Mouse (Mus musculus) megakaryocyte progenitor cell, adult 5-6 weeks (primary cell): Measurements from ENCODE around the gene Tmem145. TPM values are rescaled to one million over a fixed set of nuclear protein-coding genes. Genes with fewer than 3 reads are reported as not detected.
"Not testable (repeated sequence)": the region's sequence is repeated elsewhere in the genome, so short reads cannot be mapped to it uniquely, and the experiment has no call there.

Source experiments
- ATAC-seq: replicated peaks from 2 replicates; pipeline ENCODE4 v1.8.0; 2016; ENCODE audit warnings: mild to moderate bottlenecking, moderate TSS enrichment, inconsistent platforms; ENCODE audit not compliant: poor library complexity
- total RNA-seq, 2 experiments: library from RNA; stranded (forward) in 1 of 2; stranded (reverse) in 1 of 2; fragments of 157-497, 149-512 nt in 1 of 2; fragments of 200-1000 nt in 1 of 2; gene quantifications; 2 replicates each; pipeline versions ENCODE4 v1.2.3 to v1.2.4; 2015 to 2017

Tmem145 gene
- total RNA-seq, 2 experiments from 2014 or later = not detected

DNA sequence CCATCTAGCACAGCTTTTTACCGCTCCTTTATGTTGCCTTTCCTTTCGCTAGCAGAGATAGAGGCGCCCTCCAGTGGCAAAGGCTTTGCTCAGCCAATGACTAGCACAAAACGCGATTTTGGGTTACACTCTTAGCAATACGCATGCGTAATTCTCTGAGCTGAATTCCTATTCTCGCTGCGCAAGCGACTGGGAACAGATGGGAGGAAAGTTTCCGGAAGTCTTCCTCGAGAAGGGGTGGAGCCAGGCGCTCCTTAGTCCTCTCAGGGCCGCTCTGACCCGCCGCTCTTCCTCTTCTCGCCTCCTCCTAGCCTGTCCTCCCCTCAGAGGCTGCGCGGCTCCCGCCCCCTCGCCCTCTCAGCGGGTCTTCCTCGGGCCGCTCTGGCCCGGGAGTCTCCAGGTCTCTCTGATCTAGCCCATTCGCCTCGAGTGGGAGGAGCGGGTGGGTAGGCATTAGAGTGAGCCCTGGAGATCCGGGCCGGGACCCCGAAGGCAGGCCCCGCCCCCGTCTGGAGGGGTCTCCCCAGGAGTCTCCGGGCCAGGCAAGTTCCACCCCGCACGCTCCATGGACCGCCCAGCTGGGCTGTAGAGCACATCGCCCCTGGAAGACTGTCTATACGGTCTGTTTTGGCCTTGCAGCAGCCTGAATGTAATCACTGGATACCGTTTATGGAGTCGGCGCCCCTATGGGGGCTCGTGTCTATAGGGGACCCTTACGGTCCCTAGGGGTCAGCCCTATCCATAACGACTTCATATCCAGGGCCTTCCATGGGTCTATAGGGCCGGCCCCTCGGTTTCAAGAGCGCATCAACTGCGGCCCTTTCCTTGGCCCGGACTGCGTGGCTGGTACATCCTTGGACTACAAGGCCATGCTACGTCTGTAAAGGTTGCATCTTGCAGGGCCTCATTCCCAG is 10.9 kb downstream of the Tmem145 start, which contains the start of gene Megf8:
Megf8 (plus strand) TSS at position 633 of the 914 bp plus-strand sequence.
- ATAC-seq = peak; percentile 93

DNA sequence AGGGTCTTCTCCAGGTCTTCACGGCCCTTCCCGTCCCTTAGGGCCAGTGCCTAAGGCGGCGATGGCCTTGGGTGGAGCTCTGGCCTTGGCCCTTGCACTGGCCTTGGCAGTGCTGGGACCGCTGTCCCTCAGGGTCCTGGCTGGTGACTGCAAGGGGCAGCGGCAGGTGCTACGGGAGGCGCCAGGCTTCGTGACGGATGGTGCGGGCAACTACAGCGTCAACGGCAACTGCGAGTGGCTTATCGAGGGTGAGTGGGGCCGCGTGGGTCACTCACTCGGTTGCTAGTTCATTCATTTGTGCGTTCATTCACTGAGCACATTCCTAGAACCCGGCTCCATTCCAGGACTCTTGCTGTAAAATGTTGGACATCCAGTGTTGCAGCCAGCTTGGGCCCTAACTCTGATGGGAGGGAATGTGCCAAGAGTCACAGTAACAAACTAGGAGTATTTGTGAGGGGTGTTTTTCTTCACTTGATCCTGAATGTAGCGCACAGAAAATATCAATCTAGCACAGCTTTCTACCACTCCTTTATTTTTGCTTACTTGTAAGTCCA is 11.6 kb downstream of the Tmem145 start:
- ATAC-seq = no peak

DNA sequence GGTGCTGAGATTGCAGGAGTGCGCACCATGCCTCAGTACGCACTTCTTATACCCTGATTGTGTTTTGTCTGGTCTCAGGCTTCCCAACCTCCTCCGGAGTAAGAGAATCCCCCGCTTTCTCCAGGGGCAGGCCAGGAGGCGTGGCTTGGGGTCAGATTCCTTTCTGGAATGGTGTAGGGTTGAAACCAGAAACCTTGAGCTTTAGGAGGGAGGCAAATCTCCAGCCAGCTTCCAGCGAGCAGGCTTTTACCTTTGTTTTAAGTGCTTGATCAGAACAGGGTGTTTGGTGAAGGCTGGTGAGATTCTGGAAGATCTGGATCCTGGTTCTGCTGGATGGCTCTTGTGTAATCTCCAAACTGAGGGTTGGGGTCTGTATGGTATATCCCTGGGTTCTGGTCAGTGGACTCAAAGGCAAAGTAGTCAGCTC is 16.2 kb downstream of the Tmem145 start:
- ATAC-seq = no peak

DNA sequence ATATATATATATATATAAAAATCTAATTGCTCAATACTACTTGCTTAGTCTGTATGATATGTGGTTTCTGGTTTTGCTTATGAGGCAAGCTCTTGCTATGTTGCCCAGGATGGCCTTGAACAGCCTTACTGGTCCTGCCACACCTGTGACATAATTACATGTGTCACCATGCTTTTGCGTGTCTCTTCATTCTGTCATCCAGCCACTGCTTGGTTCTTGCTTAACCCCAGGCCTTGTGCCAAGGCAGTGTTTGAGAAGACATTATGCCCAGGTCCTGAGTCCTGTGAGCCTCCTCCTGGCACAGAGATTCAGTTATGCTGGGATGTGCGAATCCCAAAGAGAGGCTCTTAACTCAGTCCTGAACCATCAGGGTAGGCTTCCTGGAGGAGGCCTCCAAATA is 17.3 kb downstream of the Tmem145 start:
- ATAC-seq = 0 out of 2 replicates have a peak, but pooled peaks have one; percentile 34

DNA sequence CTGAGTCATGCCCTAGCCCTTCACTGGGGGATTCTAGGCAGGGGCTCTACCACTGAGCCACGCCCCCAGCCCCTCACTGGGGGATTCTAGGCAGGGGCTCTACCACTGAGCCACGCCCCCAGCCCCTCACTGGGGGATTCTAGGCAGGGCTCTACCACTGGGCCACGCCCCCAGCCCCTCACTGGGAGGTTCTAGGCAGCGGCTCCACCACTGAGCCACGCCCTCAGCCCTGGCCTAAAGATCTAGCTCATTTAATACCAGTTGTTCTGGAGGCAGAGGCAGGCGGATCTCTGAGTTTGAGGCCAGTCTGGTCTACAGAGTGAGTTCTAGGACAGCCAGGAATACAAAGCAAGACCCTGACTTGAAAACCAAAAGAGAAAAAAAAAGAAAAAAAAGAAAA is 19.5 kb downstream of the Tmem145 start:
- not testable (repeated sequence) for ATAC-seq

DNA sequence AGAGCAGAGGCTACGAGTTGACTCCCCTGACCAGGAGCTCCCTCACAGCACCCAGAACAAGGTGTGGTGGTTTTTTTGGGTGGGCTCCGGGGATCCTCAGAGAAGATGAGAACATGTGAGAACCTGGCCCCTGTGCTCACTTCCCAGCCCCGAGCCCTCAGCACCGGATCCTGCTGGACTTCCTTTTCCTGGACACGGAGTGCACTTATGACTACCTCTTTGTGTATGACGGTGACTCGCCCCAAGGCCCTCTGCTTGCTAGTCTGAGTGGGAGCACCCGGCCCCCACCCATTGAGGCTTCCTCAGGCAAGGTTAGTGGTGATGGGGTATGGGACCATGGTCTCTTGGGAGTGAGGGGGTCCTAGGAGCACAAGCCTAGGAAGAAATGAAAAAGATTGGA is 20.3 kb downstream of the Tmem145 start:
- no peak for ATAC-seq

DNA sequence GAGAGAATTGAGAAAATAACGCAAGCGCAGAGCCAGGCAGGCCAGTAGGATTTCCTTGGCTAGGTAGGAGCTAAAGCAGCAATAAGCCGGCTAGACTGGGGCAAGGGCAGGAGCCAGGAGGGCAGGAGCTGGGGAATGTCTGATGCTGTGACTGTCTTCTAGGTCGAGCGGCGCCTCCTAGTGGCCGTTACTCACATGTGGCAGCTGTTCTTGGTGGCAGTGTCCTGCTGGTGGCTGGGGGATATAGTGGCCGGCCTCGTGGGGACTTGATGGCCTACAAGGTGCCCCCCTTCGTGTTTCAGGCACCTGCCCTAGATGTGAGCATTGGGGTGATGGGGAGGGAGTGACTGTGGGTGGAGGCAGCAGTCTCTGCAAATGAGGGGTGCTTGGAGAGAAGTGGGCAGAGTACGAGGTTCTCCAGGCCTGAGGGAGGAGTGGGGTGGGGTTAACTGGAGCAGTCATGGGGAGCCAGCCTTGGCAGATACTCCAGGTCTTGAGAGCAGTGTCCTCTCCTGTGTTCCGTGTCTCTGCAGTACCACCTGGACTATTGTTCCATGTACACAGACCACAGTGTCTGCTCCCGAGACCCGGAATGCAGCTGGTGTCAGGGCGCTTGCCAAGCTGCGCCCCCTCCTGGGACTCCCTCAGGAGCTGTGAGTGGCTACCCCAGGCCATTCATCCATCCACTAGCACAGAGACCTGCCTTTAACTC is 27.8 kb downstream of the Tmem145 start:
- peak; percentile 96 for ATAC-seq

DNA sequence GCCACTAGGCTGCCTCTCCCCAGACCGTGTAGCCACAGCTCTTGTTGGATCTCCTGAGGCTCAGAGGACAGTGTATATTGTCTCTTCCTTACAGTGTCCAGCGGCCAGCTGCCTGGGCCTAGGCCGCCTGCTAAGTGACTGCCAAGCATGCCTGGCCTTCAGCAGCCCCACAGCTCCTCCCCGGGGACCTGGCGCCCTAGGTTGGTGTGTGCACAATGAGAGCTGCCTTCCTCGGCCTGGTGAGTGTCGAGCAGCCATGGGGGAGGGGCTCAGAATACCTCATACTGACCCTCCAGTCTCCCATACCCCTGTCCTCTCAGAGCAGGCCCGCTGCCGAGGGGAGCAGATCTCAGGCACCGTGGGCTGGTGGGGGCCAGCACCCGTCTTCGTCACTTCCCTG is 28.6 kb downstream of the Tmem145 start:
- ATAC-seq = no peak

DNA sequence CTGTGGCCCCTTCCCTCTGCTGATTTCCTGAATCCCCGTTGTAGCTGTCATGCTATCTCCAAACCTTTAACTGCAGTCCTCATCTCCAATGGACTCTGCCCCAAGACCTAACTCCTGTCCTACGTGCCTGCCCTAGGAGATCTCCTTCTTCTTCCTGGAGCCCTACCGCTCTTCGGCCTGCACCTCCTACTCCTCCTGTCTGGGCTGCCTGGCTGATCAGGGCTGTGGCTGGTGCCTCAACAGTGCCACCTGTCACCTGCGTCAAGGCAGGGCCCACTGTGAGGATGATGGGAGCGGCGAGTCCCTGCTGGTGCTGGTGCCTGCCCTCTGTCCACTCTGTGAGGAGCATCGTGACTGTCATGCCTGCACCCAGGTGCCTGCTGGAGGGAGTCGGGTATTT is 33.4 kb downstream of the Tmem145 start:
- no peak for ATAC-seq

DNA sequence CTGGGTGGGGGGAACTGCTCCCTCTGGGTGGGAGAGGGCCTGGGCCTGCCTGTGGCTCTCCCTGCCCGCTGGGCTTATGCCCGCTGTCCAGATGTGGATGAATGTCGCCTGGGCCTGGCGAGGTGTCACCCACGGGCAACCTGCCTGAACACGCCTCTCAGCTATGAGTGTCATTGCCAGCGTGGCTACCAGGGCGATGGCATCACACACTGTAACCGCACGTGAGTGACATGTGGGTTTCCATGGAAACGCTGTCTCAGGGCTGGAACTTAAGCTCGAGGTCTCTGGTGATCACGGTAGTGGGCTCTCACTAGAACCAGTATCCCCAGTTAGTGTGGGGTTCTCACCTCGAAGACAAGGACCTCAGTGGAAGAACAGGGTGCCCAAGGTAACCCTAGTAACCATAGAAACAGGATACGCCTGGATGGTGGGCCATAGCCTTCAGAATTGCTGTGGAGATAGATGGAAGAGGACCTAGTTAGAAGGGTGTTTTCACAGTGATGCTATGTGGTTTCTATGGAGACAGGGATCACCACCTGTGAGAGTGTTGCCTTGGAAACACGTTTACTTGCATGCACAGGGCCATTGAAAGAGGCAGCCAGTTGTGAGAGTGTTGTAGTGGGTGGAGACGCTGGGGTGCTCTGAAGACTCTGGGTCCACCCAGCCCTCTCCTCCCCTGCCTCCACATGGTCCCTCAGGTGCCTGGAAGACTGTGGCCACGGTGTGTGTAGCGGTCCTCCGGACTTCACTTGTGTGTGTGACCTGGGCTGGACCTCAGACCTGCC is 35.3 kb downstream of the Tmem145 start:
- no peak for ATAC-seq

DNA sequence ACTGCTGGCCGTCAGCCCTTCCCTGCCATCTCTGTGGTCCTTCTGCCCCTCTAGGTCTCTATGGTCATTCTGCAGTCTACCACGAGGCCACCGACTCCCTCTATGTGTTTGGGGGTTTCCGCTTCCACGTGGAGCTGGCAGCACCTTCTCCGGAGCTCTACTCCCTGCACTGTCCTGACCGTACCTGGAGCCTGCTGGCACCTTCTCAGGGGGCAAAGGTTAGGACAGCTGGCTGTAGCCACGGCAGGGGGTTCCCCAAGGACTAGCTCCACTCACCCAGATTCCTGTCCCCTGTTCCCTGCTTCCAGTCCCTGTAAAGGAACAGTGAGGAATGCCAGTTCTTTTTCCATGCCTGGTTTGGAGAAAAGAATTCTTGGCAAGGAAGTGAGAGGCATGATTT is 43.0 kb downstream of the Tmem145 start:
- no peak for ATAC-seq

DNA sequence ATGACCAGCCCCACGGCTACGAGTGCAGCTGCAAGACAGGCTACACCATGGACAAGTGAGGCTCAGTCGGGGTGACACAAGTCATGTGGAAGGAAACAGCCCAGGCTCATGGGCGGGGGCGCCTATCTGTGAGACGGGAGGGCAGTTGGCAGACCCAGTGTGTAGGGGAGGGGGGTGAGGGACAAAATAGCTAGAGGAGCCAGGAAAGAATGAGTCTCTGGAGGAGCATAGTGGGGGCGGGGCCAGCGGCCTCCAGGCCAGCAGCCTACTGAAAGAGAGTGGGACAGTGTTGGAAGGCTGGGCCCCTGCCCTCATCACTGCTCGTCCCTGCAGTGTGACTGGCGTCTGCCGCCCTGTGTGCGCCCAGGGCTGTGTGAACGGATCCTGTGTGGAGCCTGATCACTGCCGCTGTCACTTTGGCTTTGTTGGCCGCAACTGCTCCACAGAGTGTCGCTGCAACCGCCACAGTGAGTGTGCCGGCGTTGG is 52.9 kb downstream of the Tmem145 start:
- ATAC-seq = no peak

DNA sequence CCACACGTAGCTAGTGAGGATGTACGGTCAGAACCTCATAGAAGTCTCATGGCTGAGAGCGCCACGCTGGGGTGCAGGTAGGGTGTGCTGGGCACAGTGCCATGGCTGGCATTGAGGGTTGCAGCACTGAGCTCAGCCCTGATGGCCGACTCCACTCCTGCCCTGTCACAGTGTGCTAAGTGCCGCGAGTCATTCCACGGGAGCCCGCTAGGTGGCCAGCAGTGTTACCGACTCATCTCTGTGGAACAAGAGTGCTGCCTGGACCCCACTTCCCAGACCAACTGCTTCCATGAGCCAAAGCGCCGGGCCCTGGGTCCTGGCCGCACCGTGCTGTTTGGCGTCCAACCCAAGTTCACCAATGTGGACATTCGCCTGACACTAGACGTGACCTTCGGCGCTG is 57.2 kb downstream of the Tmem145 start:
- peak; percentile 23 for ATAC-seq

DNA sequence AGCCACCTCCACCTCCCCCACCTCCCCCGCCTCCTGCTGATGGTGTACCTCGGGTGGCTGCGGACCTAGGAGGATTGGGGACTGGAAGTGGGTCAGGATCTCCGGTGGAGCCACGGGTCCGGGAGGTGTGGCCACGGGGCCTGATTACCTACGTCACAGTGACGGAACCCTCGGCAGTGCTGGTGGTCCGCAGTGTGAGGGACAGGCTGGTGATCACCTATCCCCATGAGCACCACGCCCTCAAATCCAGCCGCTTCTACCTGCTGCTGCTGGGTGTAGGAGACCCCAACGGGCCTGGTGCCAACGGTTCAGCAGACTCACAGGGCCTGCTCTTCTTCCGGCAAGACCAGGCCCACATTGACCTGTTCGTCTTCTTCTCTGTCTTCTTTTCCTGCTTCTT is 57.7 kb downstream of the Tmem145 start:
- ATAC-seq = no peak

Other genes with a start within 250 kb of the Tmem145 start
- 3.1 and 5.6 TPM in 2 replicates for gene Grik5, start 233.8 kb upstream of the Tmem145 start, total RNA-seq (2015)
- 3.4 and 3.9 TPM in 2 replicates for gene Grik5, start 233.8 kb upstream of the Tmem145 start, total RNA-seq (2017)
- 6.2 and 7.6 TPM in 2 replicates for gene Zfp574, start 233.5 kb upstream of the Tmem145 start, total RNA-seq (2015)
- gene Zfp574, start 233.5 kb upstream of the Tmem145 start, total RNA-seq (2017) = 4.5 and 4.8 TPM in 2 replicates
- 13.8 and 18.1 TPM in 2 replicates for gene Pou2f2, start 126.4 kb upstream of the Tmem145 start, total RNA-seq (2015)
- 2.1 and 4.1 TPM in 2 replicates for gene Pou2f2, start 126.4 kb upstream of the Tmem145 start, total RNA-seq (2017)
- gene Dedd2, start 85.5 kb upstream of the Tmem145 start, total RNA-seq (2015) = 10.7 and 11.0 TPM in 2 replicates
- gene Dedd2, start 85.5 kb upstream of the Tmem145 start, total RNA-seq (2017) = 14.5 and 17.2 TPM in 2 replicates
- gene Zfp526, start 84.7 kb upstream of the Tmem145 start, total RNA-seq (2015) = 7.2 and 7.6 TPM in 2 replicates
- gene Zfp526, start 84.7 kb upstream of the Tmem145 start, total RNA-seq (2017) = 7.5 and 7.6 TPM in 2 replicates
- 84.9 and 93.2 TPM in 2 replicates for gene Gsk3a, start 68.3 kb upstream of the Tmem145 start, total RNA-seq (2015)
- 57.8 and 60.3 TPM in 2 replicates for gene Gsk3a, start 68.3 kb upstream of the Tmem145 start, total RNA-seq (2017)
- 5.2 and 5.6 TPM in 2 replicates for gene Erf, start 55.3 kb upstream of the Tmem145 start, total RNA-seq (2015)
- 6.6 and 6.9 TPM in 2 replicates for gene Erf, start 55.3 kb upstream of the Tmem145 start, total RNA-seq (2017)
- gene Cic, start 38.4 kb upstream of the Tmem145 start, total RNA-seq (2015) = 67.4 and 67.8 TPM in 2 replicates
- gene Cic, start 38.4 kb upstream of the Tmem145 start, total RNA-seq (2017) = 19.0 and 24.4 TPM in 2 replicates
- gene Pafah1b3, start 8.1 kb upstream of the Tmem145 start, total RNA-seq (2015) = 10.9 and 20.0 TPM in 2 replicates
- 14.7 and 15.0 TPM in 2 replicates for gene Pafah1b3, start 8.1 kb upstream of the Tmem145 start, total RNA-seq (2017)
- not detected in 2 replicates for gene Prr19, start 4.7 kb upstream of the Tmem145 start, total RNA-seq (2015)
- gene Prr19, start 4.7 kb upstream of the Tmem145 start, total RNA-seq (2017) = not detected in 2 replicates
- 2.2 and 2.5 TPM in 2 replicates for gene Megf8, start 11.1 kb downstream of the Tmem145 start, total RNA-seq (2015)
- gene Megf8, start 11.1 kb downstream of the Tmem145 start, total RNA-seq (2017) = 3.5 and 3.9 TPM in 2 replicates
- not detected in 2 replicates for gene Cnfn, start 63.6 kb downstream of the Tmem145 start, total RNA-seq (2015)
- not detected in 2 replicates for gene Cnfn, start 63.6 kb downstream of the Tmem145 start, total RNA-seq (2017)
- 8.3 and 9.8 TPM in 2 replicates for gene Lipe, start 92.6 kb downstream of the Tmem145 start, total RNA-seq (2015)
- 7.2 and 7.4 TPM in 2 replicates for gene Lipe, start 92.6 kb downstream of the Tmem145 start, total RNA-seq (2017)
- not detected in 2 replicates for gene Cxcl17, start 106.8 kb downstream of the Tmem145 start, total RNA-seq (2015)
- not detected in 2 replicates for gene Cxcl17, start 106.8 kb downstream of the Tmem145 start, total RNA-seq (2017)
- gene Ceacam1, start 171.5 kb downstream of the Tmem145 start, total RNA-seq (2015) = 62.9 and 87.1 TPM in 2 replicates
- 21.0 and 23.6 TPM in 2 replicates for gene Ceacam1, start 171.5 kb downstream of the Tmem145 start, total RNA-seq (2017)
- gene Ceacam2, start 233.8 kb downstream of the Tmem145 start, total RNA-seq (2015) = 0.07 TPM in 1 of 2 replicates, not detected in the other
- gene Ceacam2, start 233.8 kb downstream of the Tmem145 start, total RNA-seq (2017) = 0.46 TPM in 1 of 2 replicates, not detected in the other